Comparison of ENCODE assay signal across 7 mouse cellular contexts in genomic region chr17:47688344-47688607, GRCm38 (mm10). TPM values are rescaled to one million over a fixed set of nuclear protein-coding genes. Genes with fewer than 3 reads are reported as not detected.
DNase-seq lines count a peak whose midpoint lies in the region; ATAC-seq and TF ChIP-seq lines count a peak whose summit lies in the region.

TSS of gene Tomm6 (minus strand) at chr17:47688386.

- no peak for ATAC-seq in CD4-positive, CD25-positive, alpha-beta regulatory T cell, adult 4 months
- ATAC-seq in forebrain, embryonic 14.5 days = no peak
- no peak for ATAC-seq in hindbrain, embryonic 12.5 days (ENCODE audit: low FRiP score)
- no peak for ATAC-seq in liver, embryonic 14.5 days (ENCODE audit: insufficient read depth)

- H3K9ac ChIP-seq in ES-E14 (ENCODE audit: insufficient read depth, low read depth, low read length, poor library complexity, severe bottlenecking) = peak within 1 kb of the TSS; percentile 96
- peak within 1 kb of the TSS; percentile 85 for H3K9ac ChIP-seq in forebrain, embryonic 14.5 days (ENCODE audit: low read length)
- peak within 1 kb of the TSS; percentile 88 for H3K9ac ChIP-seq in hindbrain, embryonic 12.5 days
- H3K9ac ChIP-seq in liver, embryonic 14.5 days (replicated peaks) = peak within 1 kb of the TSS; percentile 72

- peak within 1 kb of the TSS; percentile 72 for H3K27ac ChIP-seq in ES-E14 (ENCODE audit: insufficient read depth, low read depth, low read length, poor library complexity, severe bottlenecking)
- peak within 1 kb of the TSS; percentile 75 for H3K27ac ChIP-seq in forebrain, embryonic 14.5 days (ENCODE audit: low read depth, low read length)
- H3K27ac ChIP-seq in hindbrain, embryonic 12.5 days = peak within 1 kb of the TSS; percentile 87
- H3K27ac ChIP-seq in liver, embryonic 14.5 days = peak within 1 kb of the TSS; percentile 60

- TF ChIP-seq EP300 in liver, embryonic 14.5 days (IDR thresholded peaks at IDR 0.05; ENCODE audit: low read depth) = no peak

- no peaks in the 10 kb centered on the region for H3K9me3 ChIP-seq in ES-E14 (ENCODE audit: control insufficient read depth, insufficient read depth, low read depth, low read length)
- H3K9me3 ChIP-seq in forebrain, embryonic 14.5 days (replicated peaks; ENCODE audit: control insufficient read depth, low read length) = no peaks in the 10 kb centered on the region
- no peaks in the 10 kb centered on the region for H3K9me3 ChIP-seq in hindbrain, embryonic 12.5 days (replicated peaks)
- no peaks in the 10 kb centered on the region for H3K9me3 ChIP-seq in liver, embryonic 14.5 days (ENCODE audit: control insufficient read depth, low read length)

- peaks cover 3 to 6% of the 10 kb centered on the region in 2 experiments; a peak in 1 of 4 replicates for H3K4me1 ChIP-seq in ES-E14 (ENCODE audit: control insufficient read depth in 2 of 2, insufficient read depth in 2 of 2, low read length in 2 of 2, poor library complexity in 1 of 2)
- H3K4me1 ChIP-seq in forebrain, embryonic 14.5 days (ENCODE audit: control insufficient read depth, insufficient read depth, low read length) = peaks cover 12% of the 10 kb centered on the region
- H3K4me1 ChIP-seq in hindbrain, embryonic 12.5 days = peaks cover 18% of the 10 kb centered on the region
- H3K4me1 ChIP-seq in liver, embryonic 14.5 days (replicated peaks; ENCODE audit: control insufficient read depth in 2 of 2, insufficient read depth in 2 of 2, low read length in 1 of 2) = peaks cover 4 to 9% of the 10 kb centered on the region in 2 experiments; a peak in 2 of 4 replicates

- H3K4me2 ChIP-seq in forebrain, embryonic 14.5 days (ENCODE audit: low read length) = peak within 1 kb of the TSS; percentile 96
- H3K4me2 ChIP-seq in hindbrain, embryonic 12.5 days (replicated peaks) = peak within 1 kb of the TSS; percentile 96
- peak within 1 kb of the TSS; percentile 78 for H3K4me2 ChIP-seq in liver, embryonic 14.5 days (ENCODE audit: low read depth)

- DNase-seq in ES-E14 (ENCODE audit: low read depth, low spot score) = no peak
- DNase-seq in forebrain, embryonic 14.5 days (ENCODE audit: low spot score) = no peak
- DNase-seq in liver, embryonic 14.5 days (ENCODE audit: low read depth in 3 of 3, low spot score in 3 of 3) = no peak
- DNase-seq in ovary, postnatal 36 days (ENCODE audit: low spot score) = no peak
- DNase-seq in cerebellum, adult 8-10 months = no peak

- 2% methylated on average over 9 of the region's 9 CpGs for WGBS in forebrain, embryonic 14.5 days
- WGBS in hindbrain, embryonic 12.5 days = 1% methylated on average over 9 of the region's 9 CpGs
- WGBS in liver, embryonic 14.5 days (ENCODE audit: insufficient replicate concordance) = 0% methylated on average over 9 of the region's 9 CpGs

- no peak for TF ChIP-seq CTCF in liver, embryonic 14.5 days (IDR thresholded peaks at IDR 0.05; ENCODE audit: low read depth)

- peaks cover 15% of the 10 kb centered on the region for H3K36me3 ChIP-seq in ES-E14 (ENCODE audit: control insufficient read depth, insufficient read depth, low read length, poor library complexity, severe bottlenecking)
- peaks cover 20% of the 10 kb centered on the region for H3K36me3 ChIP-seq in forebrain, embryonic 14.5 days (ENCODE audit: control insufficient read depth, insufficient read depth, low read length)
- H3K36me3 ChIP-seq in hindbrain, embryonic 12.5 days = peaks cover 31% of the 10 kb centered on the region
- H3K36me3 ChIP-seq in liver, embryonic 14.5 days (replicated peaks; ENCODE audit: control insufficient read depth, insufficient read depth, low read depth) = peaks cover 10% of the 10 kb centered on the region; the same call in 1 of the 2 replicates

- no peaks in the 10 kb centered on the region for H3K27me3 ChIP-seq in forebrain, embryonic 14.5 days (replicated peaks; ENCODE audit: control insufficient read depth, insufficient read depth, low read length)
- peaks cover 4% of the 10 kb centered on the region; the same call in 1 of the 2 replicates for H3K27me3 ChIP-seq in hindbrain, embryonic 12.5 days
- no peaks in the 10 kb centered on the region for H3K27me3 ChIP-seq in liver, embryonic 14.5 days (ENCODE audit: control insufficient read depth, insufficient read depth, low read length)

- H3K4me3 ChIP-seq in ES-E14 (ENCODE audit: insufficient read depth in 1 of 2, low read depth in 1 of 2, low read length in 2 of 2, poor library complexity in 1 of 2, severe bottlenecking in 1 of 2) = peak within 1 kb of the TSS; percentile 85 to 95
- H3K4me3 ChIP-seq in forebrain, embryonic 14.5 days (ENCODE audit: low read depth, low read length) = peak within 1 kb of the TSS; percentile 81
- peak within 1 kb of the TSS; percentile 73 for H3K4me3 ChIP-seq in hindbrain, embryonic 12.5 days
- H3K4me3 ChIP-seq in liver, embryonic 14.5 days (ENCODE audit: insufficient read depth in 1 of 2, low read depth in 2 of 2, low read length in 2 of 2) = peak within 1 kb of the TSS; percentile 65 to 79

- in situ Hi-C loops in ES-E14 (cut with MboI; ENCODE audit: low sequenced_read_pairs in 2 of 2, unreplicated experiment in 2 of 2) = no loop called here

TF ChIP-seq in ES-E14, 5 proteins besides CTCF, POLR2A, EP300 and RAD21:
- TF ChIP-seq CHD2 (IDR thresholded peaks at IDR 0.05; ENCODE audit: low read depth, low read length) (no peak), HCFC1 (IDR thresholded peaks at IDR 0.05; ENCODE audit: borderline replicate concordance, insufficient read depth, low read length) (no peak)

RNA-seq across cellular contexts. Expression of gene Tomm6, which starts in this region (rescaled TPM):
- 100 to 1,000 TPM; 264 to 319 TPM for polyA plus RNA-seq in CD4-positive, CD25-positive, alpha-beta regulatory T cell, adult 4 months (2017; shearing (Covaris generic))
- 54.7 and 55.8 TPM in 2 replicates for total RNA-seq in ES-E14 (2012; rRNA removed)
- polyA plus RNA-seq in forebrain, embryonic 14.5 days (2014; fragmentation: Nextera tagmentation; extraction: Ambion mirVana) = 309 and 324 TPM in 2 replicates
- 320 and 339 TPM in 2 replicates for polyA plus RNA-seq in hindbrain, embryonic 12.5 days (2016; fragmentation: Nextera tagmentation; extraction: Ambion mirVana)
- 63.2 and 88.6 TPM in 2 replicates for polyA plus RNA-seq in liver, embryonic 14.5 days (2012; rRNA removed)
- 244 and 251 TPM in 2 replicates for polyA plus RNA-seq in liver, embryonic 14.5 days (2014; fragmentation: Nextera tagmentation; extraction: Ambion mirVana)
